Mouse (Mus musculus): ENCODE data around the gene Pbxip1.

The Pbxip1 gene

GRCm38 (mm10) chr3:89434532-89434931 lies 2.0 kb upstream of the Pbxip1 start:
- no peak for DNase-seq (ENCODE audit: low spot score)

- no peak for DNase-seq (ENCODE audit: low spot score)
These were observed 1.5 kb upstream of the Pbxip1 start for GRCm38 (mm10) chr3:89435041-89435440.

- no peak for DNase-seq (ENCODE audit: low spot score)
These were observed 763 bp downstream of the Pbxip1 start for GRCm38 (mm10) chr3:89437269-89437668.

- no peak for DNase-seq (ENCODE audit: low spot score)
These were observed 4.2 kb downstream of the Pbxip1 start for GRCm38 (mm10) chr3:89440691-89441090.

GRCm38 (mm10) chr3:89448720-89449537 lies 12.4 kb downstream of the Pbxip1 start:
- no peak for DNase-seq (ENCODE audit: low spot score)

- peak; percentile 83 for DNase-seq (ENCODE audit: low spot score)
These were observed 13.0 kb downstream of the Pbxip1 start for GRCm38 (mm10) chr3:89449541-89449940.

GRCm38 (mm10) chr3:89451916-89452315 lies 15.4 kb downstream of the Pbxip1 start:
- DNase-seq (ENCODE audit: low spot score) = no peak

- no peak for DNase-seq (ENCODE audit: low spot score)
These were observed 18.1 kb downstream of the Pbxip1 start, which contains the start of gene Pmvk for GRCm38 (mm10) chr3:89454401-89455177. Gene Pmvk, plus strand, starts transcription at chr3:89454541.

- DNase-seq (ENCODE audit: low spot score) = no peak
These were observed 19.3 kb downstream of the Pbxip1 start for GRCm38 (mm10) chr3:89455786-89456285.

- peak; percentile 76 for DNase-seq (ENCODE audit: low spot score)
These were observed 20.5 kb downstream of the Pbxip1 start for GRCm38 (mm10) chr3:89456726-89457665.

- no peak for DNase-seq (ENCODE audit: low spot score)
These were observed 22.0 kb downstream of the Pbxip1 start for GRCm38 (mm10) chr3:89458372-89458964.

GRCm38 (mm10) chr3:89458965-89459807 lies 22.7 kb downstream of the Pbxip1 start:
- DNase-seq (ENCODE audit: low spot score) = peak; percentile 93

- DNase-seq (ENCODE audit: low spot score) = no peak
These were observed 31.8 kb downstream of the Pbxip1 start for GRCm38 (mm10) chr3:89468268-89468667.

- DNase-seq (ENCODE audit: low spot score) = no peak
These were observed 35.8 kb downstream of the Pbxip1 start for GRCm38 (mm10) chr3:89472280-89472679.

- DNase-seq (ENCODE audit: low spot score) = no peak
These were observed 37.3 kb downstream of the Pbxip1 start for GRCm38 (mm10) chr3:89473838-89474237.

GRCm38 (mm10) chr3:89479055-89479454 lies 42.5 kb downstream of the Pbxip1 start:
- DNase-seq (ENCODE audit: low spot score) = no peak

- no peak for DNase-seq (ENCODE audit: low spot score)
These were observed 45.0 kb downstream of the Pbxip1 start for GRCm38 (mm10) chr3:89481488-89481887.

- DNase-seq (ENCODE audit: low spot score) = no peak
These were observed 45.7 kb downstream of the Pbxip1 start for GRCm38 (mm10) chr3:89482249-89482648.

- DNase-seq (ENCODE audit: low spot score) = peak; percentile 70
These were observed 48.4 kb downstream of the Pbxip1 start for GRCm38 (mm10) chr3:89484766-89485524.

- no peak for DNase-seq (ENCODE audit: low spot score)
These were observed 49.6 kb downstream of the Pbxip1 start for GRCm38 (mm10) chr3:89486111-89486510.
